Mouse (Mus musculus) small intestine, adult 2 months (tissue): Measurements from ENCODE around the gene Exosc2.

Experiments
- CTCF ChIP-seq: fragments of 200-500 bp; IDR thresholded peaks from 2 replicates; pipeline ENCODE4 v1.5.1; 2012; ENCODE audit warnings: low read depth, mild to moderate bottlenecking, control low read depth, inconsistent platforms, low read length, moderate library complexity, mixed read lengths; ENCODE audit not compliant: insufficient replicate concordance, insufficient read length; ENCODE audit errors: extremely low read depth
- POLR2A ChIP-seq: fragments of 200-500 bp; IDR thresholded peaks from 2 replicates; pipeline ENCODE4 v1.6.1; 2012; ENCODE audit warnings: low read depth, mild to moderate bottlenecking, control low read depth, inconsistent platforms, low read length, moderate library complexity

DNA sequence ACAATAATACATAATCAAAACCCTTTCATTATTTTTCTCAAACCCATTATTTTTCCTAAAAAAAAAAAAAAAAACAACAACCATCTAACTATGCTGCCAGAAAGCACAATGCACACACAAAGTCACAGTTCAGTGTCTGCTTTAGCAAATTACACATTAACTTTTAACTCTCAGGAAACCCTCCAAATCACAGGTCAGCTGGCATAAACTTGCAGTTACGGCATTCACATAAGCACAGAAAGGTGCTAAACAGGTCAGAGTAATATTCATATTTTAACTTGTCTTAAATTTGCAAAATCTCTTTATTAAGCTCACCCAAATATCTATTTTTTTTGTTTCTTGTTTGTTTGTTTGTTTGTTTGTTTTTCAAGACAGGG, 6.7 kb upstream of the Exosc2 start:
- no peak for TF ChIP-seq CTCF
- no peak for TF ChIP-seq POLR2A
